Mouse (Mus musculus) liver, embryonic 11.5 days (tissue): ENCODE measurements around the gene Kif26a. TPM values are rescaled to one million over a fixed set of nuclear protein-coding genes. Genes with fewer than 3 reads are reported as not detected.

Source experiments
- ATAC-seq: fragments of 200-750 bp; cut with Nextera tagmentation; replicated peaks from 2 replicates; pipeline ENCODE4 v1.8.0; 2017; ENCODE audit warnings: moderate number of reproducible peaks, mild to moderate bottlenecking, moderate TSS enrichment, moderate library complexity; ENCODE audit not compliant: low FRiP score
- DNase-seq: peaks from one replicate; pipeline ENCODE4 v3.0.0-alpha.2; 2017; ENCODE audit warnings: low spot score
- H3K27ac ChIP-seq: fragments of 300-500 bp; sonication (generic); 2 replicates; pipeline ENCODE4 v1.5.1; 2014; ENCODE audit warnings: mild to moderate bottlenecking, low read depth, low read length, control low read depth
- H3K27me3 ChIP-seq: fragments of 300-500 bp; sonication (generic); replicated peaks from 2 replicates; pipeline ENCODE4 v1.6.1; 2014; ENCODE audit warnings: low read length, mixed read lengths; ENCODE audit not compliant: control insufficient read depth, insufficient read depth
- H3K36me3 ChIP-seq: fragments of 300-500 bp; sonication (generic); 2 replicates; pipeline ENCODE4 v1.6.1; 2014; ENCODE audit warnings: mild to moderate bottlenecking, low read length, moderate library complexity, mixed read lengths; ENCODE audit not compliant: control insufficient read depth, insufficient read depth
- H3K4me1 ChIP-seq: fragments of 300-500 bp; sonication (generic); replicated peaks from 2 replicates; pipeline ENCODE4 v1.6.1; 2014; ENCODE audit warnings: low read length, mixed read lengths; ENCODE audit not compliant: control insufficient read depth, insufficient read depth
- H3K4me2 ChIP-seq: fragments of 300-500 bp; sonication (generic); 2 replicates; pipeline ENCODE4 v1.6.1; 2014; ENCODE audit warnings: mild to moderate bottlenecking, control low read depth, moderate library complexity
- H3K4me3 ChIP-seq: fragments of 300-500 bp; sonication (generic); 2 replicates; pipeline ENCODE4 v1.5.1; 2014; ENCODE audit warnings: low read depth, low read length, control low read depth
- H3K9ac ChIP-seq: fragments of 300-500 bp; sonication (generic); 2 replicates; pipeline ENCODE4 v1.6.1; 2014; ENCODE audit warnings: low read depth, low read length, control low read depth
- H3K9me3 ChIP-seq: fragments of 300-500 bp; sonication (generic); 2 replicates; pipeline ENCODE4 v1.6.1; 2016; ENCODE audit warnings: low read length, inconsistent platforms, mixed read lengths; ENCODE audit not compliant: control insufficient read depth
- WGBS: fragments of 180-500 bp; shearing (Covaris S2); extraction: QIAGEN DNeasy Blood & Tissue Kit; methylation state at CpG from one replicate; pipeline ENCODE4 v1.1.7; 2014; 5-methylcytosine and 5-hydroxymethylcytosine counted together
- polyA plus RNA-seq: library from polyadenylated mRNA; unstranded; fragments of >200 nt; fragmentation: Nextera tagmentation; extraction: Ambion mirVana; gene quantifications from 2 replicates; pipeline ENCODE4 v1.2.1, GENCODE M21; 2014

Kif26a gene
- polyA plus RNA-seq, 1 experiment from 2014 or later, result 0.59 TPM

DNA sequence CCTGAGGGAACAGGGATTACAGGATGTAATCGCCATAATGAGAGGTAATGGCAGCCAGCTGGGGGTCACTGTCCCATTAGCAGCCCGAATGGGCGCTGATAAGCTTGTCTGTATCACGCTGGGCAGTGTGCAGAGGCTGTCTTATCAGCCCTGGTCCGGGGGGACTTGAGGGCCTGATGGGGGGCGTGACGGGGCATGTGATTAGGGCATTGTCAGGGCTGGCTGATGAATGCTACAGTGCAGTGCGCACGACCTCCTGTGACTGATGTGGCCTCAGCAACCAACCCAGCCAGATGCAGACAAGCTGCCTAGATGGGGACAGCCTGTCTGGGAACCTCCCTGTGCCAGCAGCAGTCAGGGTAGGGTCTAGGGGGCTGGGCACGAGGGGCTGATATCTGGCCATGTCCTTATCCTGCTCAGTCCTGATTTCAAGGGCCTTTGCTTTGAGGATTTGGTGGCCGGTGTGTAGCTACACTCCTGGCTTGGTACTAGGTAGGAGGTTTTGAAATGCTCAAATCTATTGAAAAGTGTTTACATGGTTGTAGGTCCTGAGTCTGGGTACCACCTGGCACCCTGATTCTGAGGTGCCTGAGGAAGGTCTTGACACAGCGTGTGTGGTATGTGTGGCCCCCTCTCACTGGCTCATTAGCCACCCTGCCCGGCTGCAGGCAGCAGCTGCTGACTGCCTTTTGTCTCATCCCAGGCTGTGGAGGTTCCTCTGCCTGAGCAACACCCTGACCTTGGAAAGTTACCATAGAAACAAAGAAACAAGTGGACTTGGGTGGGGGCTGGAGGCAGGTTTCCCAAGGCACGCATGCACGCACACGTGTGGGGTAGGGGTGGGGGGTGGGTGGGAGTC lies 18.2 kb downstream of the Kif26a start:
- H3K4me3 ChIP-seq, result no peak overlapping the region
- H3K36me3 ChIP-seq, result no peaks in the 10 kb centered on the region
- H3K4me1 ChIP-seq, result peaks cover 15% of the 10 kb centered on the region
- H3K9me3 ChIP-seq, result no peaks in the 10 kb centered on the region
- no peaks in the 10 kb centered on the region for H3K27me3 ChIP-seq
- ATAC-seq (peak; percentile 40), DNase-seq (no peak)
- H3K4me2 ChIP-seq, result no peak overlapping the region
- H3K27ac ChIP-seq, result no peak overlapping the region
- no peak overlapping the region for H3K9ac ChIP-seq
- WGBS, result 30% methylated on average over 16 of the region's 16 CpGs

DNA sequence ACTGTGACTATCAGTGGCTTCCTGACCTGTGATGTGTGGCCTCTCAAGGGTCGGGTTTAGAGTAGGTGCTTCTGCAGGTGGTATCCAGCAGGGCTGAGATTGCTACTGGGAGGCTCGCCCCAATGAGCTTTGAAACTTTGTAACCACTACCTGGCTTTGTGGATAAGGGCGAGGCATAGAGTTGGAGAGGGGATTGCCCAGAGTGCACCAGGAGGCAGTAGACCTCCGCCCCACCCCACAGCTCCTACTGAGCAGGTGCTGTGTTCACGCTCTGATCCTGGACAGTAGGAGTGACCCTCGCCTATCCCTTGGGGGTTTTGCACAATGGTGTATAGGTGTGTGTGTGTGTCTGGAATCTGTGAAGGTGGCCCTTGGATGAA lies 18.8 kb downstream of the Kif26a start:
- Histone ChIP-seq H3K4me2 (no peak overlapping the region), H3K4me3 (no peak overlapping the region), H3K4me1 (peaks cover 15% of the 10 kb centered on the region), H3K27ac (no peak overlapping the region), H3K27me3 (no peaks in the 10 kb centered on the region), H3K9me3 (no peaks in the 10 kb centered on the region), H3K9ac (no peak overlapping the region), H3K36me3 (no peaks in the 10 kb centered on the region)
- WGBS, result 67% methylated on average over 6 of the region's 6 CpGs
- DNase-seq, result no peak
- no peak for ATAC-seq

DNA sequence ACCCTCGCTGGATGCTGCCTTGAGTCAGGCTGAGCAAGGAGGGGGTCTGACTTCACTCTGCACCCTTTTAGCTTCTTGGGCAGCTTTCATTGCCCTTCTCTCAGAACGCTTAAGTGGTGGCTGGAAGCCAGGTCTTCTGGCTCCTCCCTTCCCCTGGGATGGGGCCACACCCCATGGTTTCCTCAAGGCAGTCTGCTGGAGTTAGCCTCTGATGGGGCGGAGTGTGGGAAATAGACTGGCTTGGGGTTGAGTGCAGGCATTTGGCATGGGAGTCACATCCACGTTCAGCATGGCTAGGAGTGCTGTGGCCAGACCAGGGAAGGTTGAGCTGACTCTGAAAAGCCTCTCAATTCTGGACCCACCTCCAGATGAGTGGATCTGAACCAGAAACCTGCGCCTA lies 23.2 kb downstream of the Kif26a start:
- DNase-seq (no peak), ATAC-seq (no peak)
- WGBS, result 71% methylated on average over 5 of the region's 5 CpGs
- H3K9ac ChIP-seq, result no peak overlapping the region
- no peaks in the 10 kb centered on the region for H3K9me3 ChIP-seq
- no peak overlapping the region for H3K4me2 ChIP-seq
- H3K27me3 ChIP-seq, result no peaks in the 10 kb centered on the region
- no peak overlapping the region for H3K27ac ChIP-seq
- no peak overlapping the region for H3K4me3 ChIP-seq
- H3K4me1 ChIP-seq, result peaks cover 4% of the 10 kb centered on the region; the same call in 1 of the 2 replicates
- H3K36me3 ChIP-seq, result no peaks in the 10 kb centered on the region

DNA sequence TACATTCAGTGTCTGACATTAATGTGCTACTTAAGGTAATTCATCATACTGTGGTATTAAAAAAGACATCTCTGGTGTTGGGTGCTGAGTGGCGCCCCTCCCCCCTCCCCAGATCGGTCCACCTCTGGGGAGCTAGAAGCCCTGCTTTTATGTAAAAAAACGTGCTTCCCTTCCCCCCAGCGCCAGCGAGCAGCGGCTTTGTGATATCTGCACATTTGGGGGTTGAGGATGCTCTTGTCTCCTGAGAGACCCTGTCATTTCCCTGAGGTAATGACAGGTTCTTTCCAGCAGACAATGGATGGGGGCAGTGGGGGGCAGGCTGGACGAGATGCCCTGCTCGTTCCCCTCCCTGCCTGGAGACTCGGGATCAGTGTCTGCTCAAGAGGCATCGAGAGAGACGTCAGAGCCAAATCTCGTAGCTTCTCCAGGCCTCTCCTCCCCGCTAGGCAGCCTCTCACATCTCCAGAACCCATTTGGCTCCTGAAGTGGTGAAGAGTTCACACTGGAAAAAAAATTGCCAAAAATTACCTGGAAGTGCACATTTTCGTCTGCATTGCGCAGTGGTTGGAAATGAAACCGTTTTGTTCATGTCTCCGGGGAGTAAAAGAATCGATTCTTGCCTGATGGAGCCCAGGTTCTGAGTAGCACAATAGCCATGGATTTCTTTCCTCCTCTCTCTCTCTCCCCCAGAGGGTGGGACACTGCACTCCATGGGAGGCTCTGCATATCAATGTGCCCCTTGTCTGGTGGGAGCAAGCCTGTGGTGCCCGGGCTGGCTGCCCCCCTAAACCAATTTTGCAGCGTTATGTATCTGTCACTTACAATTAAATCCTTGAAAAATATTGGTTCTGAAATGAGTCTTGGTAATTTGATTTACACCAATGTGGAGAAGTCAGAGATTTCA lies 24.9 kb downstream of the Kif26a start:
- WGBS, result 59% methylated on average over 20 of the region's 20 CpGs
- Histone ChIP-seq H3K36me3 (no peaks in the 10 kb centered on the region), H3K4me2 (no peak overlapping the region), H3K9ac (no peak overlapping the region), H3K4me3 (no peak overlapping the region), H3K27ac (no peak overlapping the region), H3K27me3 (no peaks in the 10 kb centered on the region), H3K4me1 (no peaks in the 10 kb centered on the region), H3K9me3 (no peaks in the 10 kb centered on the region)
- DNase-seq, result no peak
- ATAC-seq, result no peak

DNA sequence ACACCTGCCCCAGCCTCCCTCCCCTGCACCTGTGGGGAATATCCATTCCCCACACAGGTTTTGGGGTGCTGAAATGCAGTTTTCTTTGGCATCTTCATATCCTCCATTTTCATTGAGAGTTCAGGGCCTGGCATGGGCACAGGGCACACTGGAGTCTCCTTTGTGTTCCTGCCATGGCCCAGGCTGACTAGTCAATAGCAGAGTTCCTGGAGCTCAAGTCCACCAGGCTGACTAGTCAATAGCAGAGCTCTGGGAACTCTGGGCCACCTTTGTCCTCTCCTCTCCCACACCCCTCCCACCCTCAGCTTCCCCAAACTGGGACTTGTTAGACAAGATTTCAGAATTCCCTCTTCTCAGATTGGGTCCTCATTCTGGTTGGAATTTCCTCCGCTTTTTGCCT lies 25.6 kb downstream of the Kif26a start:
- Histone ChIP-seq H3K27ac (no peak overlapping the region), H3K9ac (no peak overlapping the region), H3K27me3 (no peaks in the 10 kb centered on the region), H3K4me3 (no peak overlapping the region), H3K4me1 (no peaks in the 10 kb centered on the region), H3K9me3 (no peaks in the 10 kb centered on the region), H3K36me3 (no peaks in the 10 kb centered on the region), H3K4me2 (no peak overlapping the region)
- ATAC-seq, result no peak
- DNase-seq, result no peak
- WGBS, result 96% methylated on average over 1 of the region's 1 CpGs

DNA sequence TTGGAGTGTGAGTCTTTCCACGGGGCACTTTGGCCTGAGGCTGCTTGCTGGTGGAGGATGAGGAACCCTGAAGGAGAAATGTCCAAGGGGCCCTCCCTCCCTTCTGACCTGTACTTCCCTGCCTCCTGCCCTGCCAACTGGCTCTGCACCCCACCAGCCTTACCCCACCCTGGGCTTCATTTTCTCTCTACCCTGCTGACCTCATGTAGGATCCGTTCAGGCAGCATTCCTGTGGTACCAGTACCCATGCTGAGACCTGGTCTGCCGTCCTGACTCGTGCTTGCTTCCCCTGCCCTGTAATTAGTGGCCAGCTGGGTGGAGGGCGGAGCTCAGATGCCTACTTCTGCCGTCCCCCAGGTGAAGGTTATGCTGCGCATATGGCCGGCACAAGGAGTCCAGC lies 26.2 kb downstream of the Kif26a start:
- no peaks in the 10 kb centered on the region for H3K36me3 ChIP-seq
- H3K4me2 ChIP-seq, result no peak overlapping the region
- no peak overlapping the region for H3K9ac ChIP-seq
- no peak overlapping the region for H3K4me3 ChIP-seq
- ATAC-seq (no peak), DNase-seq (no peak)
- no peaks in the 10 kb centered on the region for H3K4me1 ChIP-seq
- WGBS, result 79% methylated on average over 8 of the region's 8 CpGs
- H3K27ac ChIP-seq, result no peak overlapping the region
- no peaks in the 10 kb centered on the region for H3K9me3 ChIP-seq
- no peaks in the 10 kb centered on the region for H3K27me3 ChIP-seq

DNA sequence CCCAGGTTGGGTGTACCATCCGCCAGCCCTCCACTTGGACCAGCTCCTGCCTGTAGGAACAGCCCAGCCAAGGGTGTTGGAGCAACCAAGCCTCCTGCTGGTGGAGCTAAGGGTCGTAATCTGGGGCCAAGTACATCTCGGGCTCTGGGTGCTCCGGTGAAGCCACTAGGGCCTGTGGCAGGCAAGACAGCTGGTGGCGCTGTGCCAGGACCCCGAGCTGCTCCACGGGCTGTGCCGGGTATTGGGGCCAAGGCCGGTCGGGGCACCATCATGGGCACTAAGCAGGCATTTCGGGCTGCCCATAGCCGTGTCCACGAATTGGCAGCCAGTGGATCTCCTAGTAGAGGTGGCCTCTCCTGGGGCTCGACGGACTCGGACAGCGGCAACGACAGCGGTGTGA lies 31.7 kb downstream of the Kif26a start:
- ATAC-seq (no peak), DNase-seq (no peak)
- Histone ChIP-seq H3K4me1 (no peaks in the 10 kb centered on the region), H3K4me3 (no peak overlapping the region), H3K4me2 (no peak overlapping the region), H3K9ac (no peak overlapping the region), H3K9me3 (no peaks in the 10 kb centered on the region), H3K36me3 (no peaks in the 10 kb centered on the region), H3K27me3 (no peaks in the 10 kb centered on the region), H3K27ac (no peak overlapping the region)
- WGBS, result 95% methylated on average over 19 of the region's 19 CpGs

DNA sequence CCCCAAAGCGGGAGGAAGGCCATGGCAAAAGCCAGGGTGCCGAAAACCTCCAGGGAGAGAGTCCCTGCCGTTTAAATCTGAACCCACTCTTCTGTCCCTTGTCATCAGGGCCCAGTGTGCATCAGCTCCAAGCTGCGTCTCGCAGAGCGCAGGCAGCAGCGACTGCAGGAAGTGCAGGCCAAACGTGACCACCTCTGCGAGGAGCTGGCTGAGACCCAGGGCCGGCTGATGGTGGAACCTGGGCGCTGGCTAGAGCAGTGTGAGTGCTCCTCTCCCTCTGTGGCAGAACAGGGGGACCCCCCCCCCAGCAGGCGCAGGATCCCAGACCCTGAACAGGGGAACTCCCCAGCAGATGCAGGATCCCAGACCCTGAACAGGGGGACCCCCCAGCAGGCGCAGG lies 33.7 kb downstream of the Kif26a start:
- Histone ChIP-seq H3K36me3 (no peaks in the 10 kb centered on the region), H3K4me3 (no peak overlapping the region), H3K27ac (no peak overlapping the region), H3K9ac (no peak overlapping the region), H3K9me3 (no peaks in the 10 kb centered on the region), H3K4me1 (no peaks in the 10 kb centered on the region), H3K27me3 (no peaks in the 10 kb centered on the region), H3K4me2 (no peak overlapping the region)
- ATAC-seq (no peak), DNase-seq (no peak)
- WGBS, result 85% methylated on average over 13 of the region's 13 CpGs
